Mouse (Mus musculus): ENCODE data around the gene Zglp1. TPM values are rescaled to one million over a fixed set of nuclear protein-coding genes. Genes with fewer than 3 reads are reported as not detected.
"Not testable (repeated sequence)": the region's sequence is repeated elsewhere in the genome, so short reads cannot be mapped to it uniquely, and the experiment has no call there.

Zglp1 gene
- polyA plus RNA-seq, 1 experiment from 2014 or later, result 0.63 TPM

GRCm38 (mm10) chr9:21072641-21073040 lies 5.7 kb upstream of the Zglp1 start:
- no peaks in the 10 kb centered on the region for H3K9me3 ChIP-seq (replicated peaks)
- peak overlapping the region; percentile 90 for H3K4me3 ChIP-seq (replicated peaks)
- WGBS (ENCODE audit: insufficient replicate concordance), result 7% methylated on average over 4 of the region's 4 CpGs
- peaks cover 33% of the 10 kb centered on the region for H3K4me1 ChIP-seq (replicated peaks)
- 0 out of 2 replicates have a peak, but pooled peaks have one; percentile 10 for ATAC-seq (ENCODE audit: insufficient read depth)
- peak overlapping the region; percentile 72 for H3K9ac ChIP-seq
- no peaks in the 10 kb centered on the region for H3K27me3 ChIP-seq
- peak overlapping the region; percentile 60 for H3K27ac ChIP-seq (replicated peaks)
- H3K36me3 ChIP-seq (replicated peaks), result peaks cover 51% of the 10 kb centered on the region
- H3K4me2 ChIP-seq, result peak overlapping the region; percentile 96

GRCm38 (mm10) chr9:21062928-21063327 lies 4.0 kb downstream of the Zglp1 start:
- 84% methylated on average over 2 of the region's 2 CpGs for WGBS (ENCODE audit: insufficient replicate concordance)
- Histone ChIP-seq H3K9ac (no peak overlapping the region), H3K4me3 (replicated peaks) (no peak overlapping the region), H3K9me3 (replicated peaks) (no peaks in the 10 kb centered on the region), H3K4me2 (no peak overlapping the region), H3K27ac (replicated peaks) (no peak overlapping the region), H3K4me1 (replicated peaks) (0 out of 2 replicates have a peak, but pooled peaks cover 4% of the 10 kb centered on the region), H3K27me3 (no peaks in the 10 kb centered on the region), H3K36me3 (replicated peaks) (peaks cover 33% of the 10 kb centered on the region)
- ATAC-seq (ENCODE audit: insufficient read depth), result no peak

DNA sequence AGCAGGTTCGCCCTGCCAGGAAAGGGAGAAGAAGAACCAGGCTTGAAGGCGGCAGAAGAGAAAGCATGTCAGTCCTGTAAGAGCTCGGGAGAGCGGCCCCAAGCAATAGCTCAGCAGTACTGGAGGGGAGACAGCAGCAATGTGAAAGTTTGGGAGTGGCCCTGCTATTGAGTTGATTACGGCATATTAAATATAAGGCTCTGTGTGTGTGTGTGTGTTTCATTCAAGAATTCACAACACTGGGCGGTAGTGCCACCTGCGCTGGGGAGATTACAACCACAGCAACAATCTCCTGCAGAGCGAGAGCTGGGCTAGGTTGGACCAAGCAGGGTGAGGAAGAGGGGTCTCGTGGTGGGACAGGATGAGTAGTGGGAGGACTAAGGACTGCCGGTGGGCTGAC lies 15.3 kb downstream of the Zglp1 start:
- peak overlapping the region; percentile 16; the same call in 1 of the 2 replicates for H3K4me2 ChIP-seq
- no peaks in the 10 kb centered on the region for H3K36me3 ChIP-seq (replicated peaks)
- ATAC-seq (ENCODE audit: insufficient read depth), result peak; percentile 68

GRCm38 (mm10) chr9:21045235-21045634 lies 21.7 kb downstream of the Zglp1 start:
- H3K4me3 ChIP-seq (replicated peaks), result no peak overlapping the region
- H3K36me3 ChIP-seq (replicated peaks), result no peaks in the 10 kb centered on the region
- H3K4me1 ChIP-seq (replicated peaks), result peaks cover 17% of the 10 kb centered on the region
- H3K4me2 ChIP-seq, result no peak overlapping the region
- peaks cover 7% of the 10 kb centered on the region; the same call in 1 of the 2 replicates for H3K27me3 ChIP-seq
- H3K9me3 ChIP-seq (replicated peaks), result no peaks in the 10 kb centered on the region
- no peak overlapping the region for H3K9ac ChIP-seq
- no peak overlapping the region for H3K27ac ChIP-seq (replicated peaks)
- no peak for ATAC-seq (ENCODE audit: insufficient read depth)
- WGBS (ENCODE audit: insufficient replicate concordance), result 51% methylated on average over 3 of the region's 3 CpGs

More for the DNA sequence above, 15.3 kb downstream of the Zglp1 start:
- H3K27me3 ChIP-seq, result peaks cover 22% of the 10 kb centered on the region; the same call in 1 of the 2 replicates
- H3K9me3 ChIP-seq (replicated peaks), result no peaks in the 10 kb centered on the region
- H3K27ac ChIP-seq (replicated peaks), result no peak overlapping the region
- no peak overlapping the region for H3K4me3 ChIP-seq (replicated peaks)
- H3K4me1 ChIP-seq (replicated peaks), result peaks cover 10% of the 10 kb centered on the region
- WGBS (ENCODE audit: insufficient replicate concordance), result 34% methylated on average over 10 of the region's 10 CpGs
- H3K9ac ChIP-seq, result peak overlapping the region; percentile 25; the same call in 1 of the 2 replicates

- 45% methylated on average over 1 of the region's 1 CpGs for WGBS (ENCODE audit: insufficient replicate concordance)
- not testable (repeated sequence) for H3K9ac ChIP-seq; H3K27me3 ChIP-seq; ATAC-seq (ENCODE audit: insufficient read depth); H3K4me2 ChIP-seq; H3K9me3 ChIP-seq (replicated peaks); H3K36me3 ChIP-seq (replicated peaks); H3K4me3 ChIP-seq (replicated peaks); H3K27ac ChIP-seq (replicated peaks)
- H3K4me1 ChIP-seq (replicated peaks), result peaks cover 21% of the 10 kb centered on the region
Measured at GRCm38 (mm10) chr9:21044785-21045184, 22.1 kb downstream of the Zglp1 start.

GRCm38 (mm10) chr9:21043563-21043962 lies 23.3 kb downstream of the Zglp1 start:
- H3K4me2 ChIP-seq, result no peak overlapping the region
- no peak overlapping the region for H3K4me3 ChIP-seq (replicated peaks)
- H3K27ac ChIP-seq (replicated peaks), result no peak overlapping the region
- H3K36me3 ChIP-seq (replicated peaks), result no peaks in the 10 kb centered on the region
- peaks cover 22% of the 10 kb centered on the region for H3K27me3 ChIP-seq
- H3K4me1 ChIP-seq (replicated peaks), result peaks cover 32% of the 10 kb centered on the region
- no peak for ATAC-seq (ENCODE audit: insufficient read depth)
- H3K9ac ChIP-seq, result no peak overlapping the region
- WGBS (ENCODE audit: insufficient replicate concordance), result 37% methylated on average over 4 of the region's 4 CpGs
- no peaks in the 10 kb centered on the region for H3K9me3 ChIP-seq (replicated peaks)

GRCm38 (mm10) chr9:21041308-21041707 lies 25.6 kb downstream of the Zglp1 start:
- no peak overlapping the region for H3K9ac ChIP-seq
- H3K27me3 ChIP-seq, result peaks cover 44% of the 10 kb centered on the region
- H3K27ac ChIP-seq (replicated peaks), result no peak overlapping the region
- peaks cover 51% of the 10 kb centered on the region for H3K4me1 ChIP-seq (replicated peaks)
- no peak overlapping the region for H3K4me2 ChIP-seq
- no peak overlapping the region for H3K4me3 ChIP-seq (replicated peaks)
- ATAC-seq (ENCODE audit: insufficient read depth), result no peak
- no peaks in the 10 kb centered on the region for H3K36me3 ChIP-seq (replicated peaks)
- H3K9me3 ChIP-seq (replicated peaks), result no peaks in the 10 kb centered on the region
- 34% methylated on average over 4 of the region's 4 CpGs for WGBS (ENCODE audit: insufficient replicate concordance)

DNA sequence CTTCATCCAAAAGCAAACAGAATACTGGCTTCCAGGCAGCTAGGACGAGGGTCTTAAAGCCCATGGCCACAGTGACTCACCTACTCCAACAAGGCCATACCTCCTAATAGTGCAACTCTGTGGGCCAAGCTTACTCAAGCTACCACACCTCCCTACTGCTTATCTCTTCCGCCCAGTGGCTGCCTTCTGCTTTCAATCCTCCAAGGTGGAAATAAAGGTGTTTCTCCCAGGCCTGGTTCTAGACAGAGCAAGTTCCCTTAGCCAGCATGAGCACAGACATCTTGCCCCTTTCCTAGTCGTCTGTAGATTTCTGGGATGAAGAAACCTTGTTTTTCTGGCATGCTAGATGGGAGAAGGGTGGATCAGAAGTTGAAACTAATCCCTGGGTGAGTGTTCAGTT lies 27.1 kb downstream of the Zglp1 start:
- WGBS (ENCODE audit: insufficient replicate concordance), result 29% methylated on average over 3 of the region's 3 CpGs
- peaks cover 56% of the 10 kb centered on the region for H3K27me3 ChIP-seq
- no peaks in the 10 kb centered on the region for H3K9me3 ChIP-seq (replicated peaks)
- H3K4me3 ChIP-seq (replicated peaks), result no peak overlapping the region
- H3K9ac ChIP-seq, result no peak overlapping the region
- peak overlapping the region; percentile 61 for H3K27ac ChIP-seq (replicated peaks)
- H3K36me3 ChIP-seq (replicated peaks), result no peaks in the 10 kb centered on the region; the same call in 1 of the 2 replicates
- peak; percentile 78 for ATAC-seq (ENCODE audit: insufficient read depth)
- peaks cover 65% of the 10 kb centered on the region for H3K4me1 ChIP-seq (replicated peaks)
- peak overlapping the region; percentile 44 for H3K4me2 ChIP-seq

GRCm38 (mm10) chr9:21037481-21037891 lies 29.4 kb downstream of the Zglp1 start:
- peaks cover 82% of the 10 kb centered on the region for H3K4me1 ChIP-seq (replicated peaks)
- ATAC-seq (ENCODE audit: insufficient read depth), result no peak

DNA sequence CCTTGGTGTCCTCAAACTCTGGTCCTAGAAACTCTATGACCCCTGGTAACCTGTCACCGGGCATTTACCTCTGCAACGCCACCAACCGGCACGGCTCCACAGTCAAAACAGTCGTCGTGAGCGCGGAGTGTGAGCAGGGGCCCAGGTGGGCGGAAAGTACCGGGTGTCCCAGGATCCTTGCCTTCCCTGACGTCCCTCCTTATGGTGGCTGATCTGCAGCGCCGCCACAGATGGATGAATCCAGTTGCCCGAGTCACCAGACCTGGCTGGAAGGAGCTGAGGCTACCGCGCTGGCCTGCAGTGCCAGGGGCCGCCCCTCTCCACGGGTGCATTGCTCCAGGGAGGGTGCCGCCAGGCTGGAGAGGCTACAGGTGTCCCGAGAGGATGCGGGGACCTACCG lies 30.2 kb downstream of the Zglp1 start:
- H3K36me3 ChIP-seq (replicated peaks), result no peaks in the 10 kb centered on the region; the same call in 1 of the 2 replicates
- ATAC-seq (ENCODE audit: insufficient read depth), result no peak
- peak overlapping the region; percentile 13; the same call in 1 of the 2 replicates for H3K4me2 ChIP-seq
- H3K9ac ChIP-seq, result no peak overlapping the region
- H3K4me3 ChIP-seq (replicated peaks), result 0 out of 2 replicates have a peak overlapping the region, but pooled peaks have one; percentile 34
- H3K9me3 ChIP-seq (replicated peaks), result no peaks in the 10 kb centered on the region
- H3K27ac ChIP-seq (replicated peaks), result no peak overlapping the region
- 6% methylated on average over 22 of the region's 22 CpGs for WGBS (ENCODE audit: insufficient replicate concordance)
- peaks cover 88% of the 10 kb centered on the region for H3K27me3 ChIP-seq
- H3K4me1 ChIP-seq (replicated peaks), result peaks cover 90% of the 10 kb centered on the region

More at GRCm38 (mm10) chr9:21037481-21037891, 29.4 kb downstream of the Zglp1 start:
- Histone ChIP-seq H3K4me2 (peak overlapping the region; percentile 48), H3K9ac (no peak overlapping the region), H3K36me3 (replicated peaks) (no peaks in the 10 kb centered on the region; the same call in 1 of the 2 replicates), H3K4me3 (replicated peaks) (peak overlapping the region; percentile 34), H3K9me3 (replicated peaks) (no peaks in the 10 kb centered on the region), H3K27ac (replicated peaks) (no peak overlapping the region), H3K27me3 (peaks cover 79% of the 10 kb centered on the region)
- WGBS (ENCODE audit: insufficient replicate concordance), result 6% methylated on average over 31 of the region's 31 CpGs

DNA sequence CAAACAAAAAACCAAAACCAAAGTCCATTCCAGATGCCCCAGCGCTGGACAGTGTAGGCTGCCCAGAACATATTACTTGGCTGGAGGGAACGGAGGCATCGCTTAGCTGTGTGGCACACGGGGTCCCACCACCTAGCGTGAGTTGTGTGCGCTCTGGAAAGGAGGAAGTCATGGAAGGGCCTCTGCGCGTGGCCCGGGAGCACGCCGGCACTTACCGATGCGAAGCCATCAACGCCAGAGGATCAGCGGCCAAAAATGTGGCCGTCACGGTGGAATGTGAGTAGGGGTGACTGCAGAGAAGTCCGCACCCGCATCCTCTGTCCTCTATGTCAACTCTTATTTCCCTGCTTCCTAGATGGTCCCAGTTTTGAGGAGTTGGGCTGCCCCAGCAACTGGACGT lies 30.7 kb downstream of the Zglp1 start:
- peaks cover 89% of the 10 kb centered on the region for H3K27me3 ChIP-seq
- H3K4me2 ChIP-seq, result no peak overlapping the region
- H3K27ac ChIP-seq (replicated peaks), result no peak overlapping the region
- no peak overlapping the region for H3K9ac ChIP-seq
- no peaks in the 10 kb centered on the region for H3K9me3 ChIP-seq (replicated peaks)
- WGBS (ENCODE audit: insufficient replicate concordance), result 9% methylated on average over 20 of the region's 20 CpGs
- no peak for ATAC-seq (ENCODE audit: insufficient read depth)
- no peaks in the 10 kb centered on the region; the same call in 1 of the 2 replicates for H3K36me3 ChIP-seq (replicated peaks)
- H3K4me3 ChIP-seq (replicated peaks), result no peak overlapping the region
- H3K4me1 ChIP-seq (replicated peaks), result peaks cover 90% of the 10 kb centered on the region

DNA sequence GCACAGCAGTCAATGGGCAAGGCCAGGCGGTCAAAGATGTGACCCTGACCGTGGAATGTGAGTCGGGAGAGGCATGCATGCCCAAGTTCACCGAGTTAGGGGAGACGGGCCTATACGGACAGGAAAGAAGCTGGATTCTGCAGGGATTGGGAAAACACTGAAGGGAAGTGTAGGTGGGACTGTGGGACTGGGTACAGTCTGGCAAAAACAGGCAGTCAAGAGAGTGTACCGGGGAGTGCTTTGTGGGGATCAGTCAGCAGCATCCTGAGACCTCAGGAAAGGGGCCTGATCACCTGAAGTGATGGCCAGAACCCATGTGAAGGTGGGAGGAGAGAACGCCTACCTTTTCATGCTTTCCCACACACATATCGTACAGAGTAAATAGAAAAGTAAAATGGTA lies 31.3 kb downstream of the Zglp1 start:
- Histone ChIP-seq H3K4me1 (replicated peaks) (peaks cover 90% of the 10 kb centered on the region), H3K9me3 (replicated peaks) (no peaks in the 10 kb centered on the region), H3K4me3 (replicated peaks) (no peak overlapping the region), H3K9ac (no peak overlapping the region), H3K27ac (replicated peaks) (no peak overlapping the region), H3K36me3 (replicated peaks) (no peaks in the 10 kb centered on the region; the same call in 1 of the 2 replicates), H3K27me3 (peaks cover 89% of the 10 kb centered on the region), H3K4me2 (no peak overlapping the region)
- WGBS (ENCODE audit: insufficient replicate concordance), result 33% methylated on average over 9 of the region's 9 CpGs
- no peak for ATAC-seq (ENCODE audit: insufficient read depth)

Measured in liver, embryonic 15.5 days (tissue).